Mouse (Mus musculus): ENCODE measurements at regions not wholly inside any gene's neighbourhood (a gene's known extent, or its start where the extent isn't known, plus 50 kb on each side); places are given as distances from the start of the nearest gene placed in this dataset.

DNA sequence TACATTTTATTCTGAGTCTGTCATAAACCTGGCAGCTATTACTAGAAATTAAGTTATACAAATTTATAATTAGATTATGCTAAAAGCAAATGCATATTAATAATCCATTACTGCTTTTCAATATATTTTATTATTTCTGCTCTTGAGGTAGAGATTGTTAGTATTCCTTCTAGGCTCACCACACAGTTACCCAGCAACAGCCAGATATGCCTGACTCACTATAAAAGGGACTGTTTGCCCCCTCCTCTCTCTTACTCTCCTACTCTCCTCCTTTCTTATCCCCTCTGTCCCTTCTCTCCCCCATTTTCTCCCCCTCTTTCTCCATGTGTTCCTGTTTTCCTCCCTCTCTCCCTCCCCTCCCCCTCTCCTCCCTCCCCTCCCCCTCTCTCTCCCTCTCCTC lies 98.7 kb downstream of the 4930505A04Rik start:
- no peak for DNase-seq (ENCODE audit: inconsistent age in 2 of 2, low spot score in 1 of 2)

DNA sequence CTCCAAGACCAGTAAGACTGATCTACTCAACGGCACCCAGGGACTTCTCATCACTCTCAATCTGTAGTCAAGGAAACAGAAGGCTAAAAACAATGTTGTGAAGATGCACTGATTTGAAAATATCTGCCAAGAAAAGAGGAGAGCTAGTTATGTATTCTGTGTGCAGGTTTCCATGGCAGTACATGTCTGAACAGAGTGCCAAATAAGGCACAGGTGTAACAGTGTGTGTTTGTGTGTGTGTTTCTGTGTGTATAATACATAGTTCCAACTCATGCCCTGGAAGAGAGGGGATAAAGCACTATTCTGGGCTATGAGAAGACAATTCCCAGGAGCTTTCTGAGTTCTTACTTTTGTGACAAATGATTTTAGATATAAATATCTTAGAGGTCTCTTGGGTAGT lies 99.7 kb downstream of the 4930505A04Rik start:
- no peak for DNase-seq (ENCODE audit: inconsistent age in 2 of 2, low spot score in 1 of 2)

DNA sequence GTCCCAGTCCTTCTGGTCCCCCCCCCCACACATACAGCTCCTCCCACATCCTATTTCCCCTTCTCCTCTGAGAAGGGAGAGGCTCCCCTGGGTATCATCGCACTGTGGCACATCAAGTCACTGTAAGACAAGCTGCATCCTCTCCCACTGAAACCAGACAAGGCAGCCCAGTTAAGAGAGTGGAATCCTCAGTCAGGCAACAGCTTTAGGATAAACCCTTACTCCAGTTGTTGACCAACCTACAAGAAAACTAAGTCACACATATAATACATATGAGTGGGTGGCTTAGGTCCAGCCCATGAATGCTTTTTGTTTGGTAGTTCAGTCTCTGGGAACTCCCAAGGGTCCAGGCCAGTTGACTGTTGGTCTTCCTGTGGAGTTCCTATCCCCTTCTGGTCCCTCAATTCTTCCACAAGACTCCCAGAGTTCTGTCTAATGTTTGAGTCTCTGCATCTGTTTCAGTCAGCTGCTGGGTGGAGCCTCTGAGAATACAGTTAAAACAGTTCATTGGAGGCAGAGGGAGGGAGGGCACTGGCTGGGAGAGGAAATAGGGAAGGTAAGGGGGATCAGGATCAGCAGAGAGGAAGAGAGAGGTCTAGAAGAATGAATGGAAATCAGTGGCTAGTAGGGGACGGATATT lies 101.7 kb upstream of the Sptbn1 start:
- no peak for DNase-seq (ENCODE audit: inconsistent age in 2 of 2, low spot score in 1 of 2)

DNA sequence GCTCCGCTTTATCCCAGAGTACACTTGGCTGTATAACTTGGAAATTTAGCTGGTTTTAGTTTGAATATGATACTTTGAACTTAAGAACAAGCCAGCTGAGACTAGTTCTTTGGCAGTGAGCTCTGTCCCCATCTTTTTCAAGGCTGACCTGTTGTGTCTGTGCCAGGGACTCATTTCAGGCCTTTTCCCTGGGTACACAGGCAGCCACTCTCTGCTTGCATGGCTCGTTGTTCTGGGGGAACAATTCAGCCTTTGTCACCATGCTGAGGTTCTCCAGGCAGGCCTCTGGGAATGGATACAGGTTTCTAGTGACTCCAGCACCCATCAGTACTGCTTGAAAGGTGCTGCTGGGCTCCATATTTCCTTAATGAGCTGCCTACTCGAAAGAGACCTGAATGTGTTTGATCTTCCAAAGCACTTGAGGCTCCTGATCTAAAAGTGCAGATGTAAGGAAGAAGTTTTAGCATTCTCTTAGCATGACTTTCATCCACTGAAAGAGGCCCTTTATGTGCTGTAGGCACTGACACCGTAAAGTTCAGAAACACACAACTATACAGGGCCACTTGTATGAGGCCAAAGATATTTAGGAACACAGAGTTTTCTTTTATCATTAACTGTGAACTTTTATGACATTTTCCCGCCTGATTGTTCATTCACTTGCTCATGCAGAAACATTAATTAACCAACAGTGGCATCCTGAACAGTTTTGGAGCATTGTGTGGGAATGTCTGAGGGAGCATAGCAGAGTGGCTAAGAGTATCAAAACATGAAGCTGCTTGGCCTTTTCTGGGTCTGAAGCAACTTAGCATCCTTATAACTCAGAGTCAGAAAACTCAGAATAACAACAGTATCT lies 99.6 kb upstream of the Sptbn1 start:
- DNase-seq (ENCODE audit: inconsistent age in 2 of 2, low spot score in 1 of 2) = peak; percentile 56 to 83

DNA sequence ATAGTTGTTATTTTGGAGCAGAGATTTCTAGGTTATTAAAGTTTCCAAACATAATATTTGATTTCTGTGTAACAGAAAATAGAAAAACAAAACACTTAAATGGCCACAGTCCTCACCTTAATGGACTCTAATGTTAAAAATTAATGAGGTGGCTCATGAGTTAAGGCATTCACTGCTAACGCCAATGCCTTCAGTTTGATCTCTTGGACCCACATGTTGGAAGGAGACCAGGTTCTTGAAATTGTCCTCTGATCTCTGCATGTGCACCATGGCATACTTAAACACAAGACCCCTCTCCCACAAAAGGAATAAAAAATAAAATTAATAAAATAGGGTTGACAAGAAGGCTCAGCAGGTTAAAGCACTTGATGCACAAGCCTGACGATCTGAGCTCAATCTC lies 98.5 kb upstream of the Sptbn1 start:
- DNase-seq (ENCODE audit: inconsistent age in 2 of 2, low spot score in 1 of 2) = no peak

DNA sequence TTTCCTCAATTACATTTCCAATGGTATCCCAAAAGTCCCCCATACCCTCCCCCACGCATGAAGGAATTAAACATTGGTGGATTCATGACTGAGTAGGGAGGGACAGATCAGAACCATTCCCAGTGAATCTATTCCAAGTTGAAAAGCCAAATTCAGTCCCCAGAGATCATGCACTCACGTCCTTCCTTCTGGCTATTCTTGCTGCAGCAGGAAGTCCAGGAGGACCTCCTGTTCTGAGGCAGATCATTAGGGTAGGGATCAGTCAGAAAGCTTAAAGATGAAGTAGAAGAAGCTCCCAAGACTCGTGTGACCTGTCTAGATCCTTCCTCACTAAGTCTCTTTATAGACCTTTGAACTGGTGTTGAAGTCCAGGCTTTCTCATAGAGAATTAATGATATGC lies 97.0 kb upstream of the Sptbn1 start:
- DNase-seq (ENCODE audit: inconsistent age in 2 of 2, low spot score in 1 of 2) = no peak

DNA sequence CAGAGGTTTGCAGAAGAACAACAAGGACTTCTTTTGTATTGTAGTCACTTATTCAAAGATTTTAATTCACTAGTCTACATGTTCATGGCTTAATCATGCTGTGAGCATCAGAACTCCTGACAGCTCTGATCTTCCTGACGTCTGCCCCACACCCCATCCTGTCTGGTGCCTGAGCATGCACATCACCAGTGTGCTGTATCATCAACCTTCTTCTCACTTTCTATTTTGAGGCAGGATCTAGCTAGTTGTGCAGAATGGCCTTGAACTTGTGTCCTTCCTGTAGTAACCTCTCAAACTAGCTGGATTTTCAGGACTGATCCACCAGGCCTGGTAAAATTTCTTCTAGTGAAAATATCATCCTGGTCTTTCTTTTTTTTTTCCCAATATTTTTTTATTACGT lies 96.6 kb upstream of the Sptbn1 start:
- peak; percentile 16 to 52 for DNase-seq (ENCODE audit: inconsistent age in 2 of 2, low spot score in 1 of 2)

DNA sequence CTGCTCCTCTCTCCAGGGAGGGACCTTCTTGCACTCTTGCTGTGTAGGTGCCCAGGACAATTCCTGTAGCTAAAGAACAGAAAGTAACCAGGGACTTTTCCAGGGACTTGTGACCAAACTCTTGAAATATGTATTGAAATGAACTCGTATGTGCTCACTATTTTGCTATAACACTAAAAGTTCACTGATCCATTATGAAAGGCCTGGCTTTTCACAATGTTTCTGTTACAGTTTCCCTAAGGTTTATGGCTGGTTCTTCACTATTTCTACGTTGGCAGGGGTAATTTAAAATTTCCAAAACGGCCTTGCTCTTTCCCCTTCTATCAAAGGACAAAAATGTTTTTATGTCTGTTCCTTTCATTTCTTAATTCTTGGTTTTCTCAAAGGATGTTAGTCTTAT lies 90.2 kb upstream of the Sptbn1 start:
- peak in 1 of 2 experiments; percentile 52 for DNase-seq (ENCODE audit: inconsistent age in 2 of 2, low spot score in 1 of 2)

DNA sequence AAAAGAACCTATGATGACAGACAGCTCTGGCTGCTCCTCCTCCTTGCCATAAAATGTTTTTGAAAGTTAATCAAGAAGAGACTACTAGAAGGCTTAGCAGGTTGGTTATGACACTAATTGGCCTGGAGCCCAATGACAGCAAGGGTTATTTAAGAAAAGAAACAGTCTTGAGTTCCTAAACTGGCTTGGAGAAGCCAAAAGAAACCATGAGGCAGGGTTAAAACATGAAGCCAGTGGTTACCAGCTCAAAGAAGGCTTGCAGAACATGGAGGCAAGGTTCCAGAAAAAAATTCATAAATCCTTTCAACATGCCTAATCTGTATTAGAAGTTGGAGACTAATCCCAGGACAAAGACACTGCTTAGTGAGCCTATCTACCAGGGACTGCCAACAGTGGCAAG lies 87.4 kb upstream of the Sptbn1 start:
- DNase-seq (ENCODE audit: inconsistent age in 2 of 2, low spot score in 1 of 2) = peak in 1 of 2 experiments; percentile 58

DNA sequence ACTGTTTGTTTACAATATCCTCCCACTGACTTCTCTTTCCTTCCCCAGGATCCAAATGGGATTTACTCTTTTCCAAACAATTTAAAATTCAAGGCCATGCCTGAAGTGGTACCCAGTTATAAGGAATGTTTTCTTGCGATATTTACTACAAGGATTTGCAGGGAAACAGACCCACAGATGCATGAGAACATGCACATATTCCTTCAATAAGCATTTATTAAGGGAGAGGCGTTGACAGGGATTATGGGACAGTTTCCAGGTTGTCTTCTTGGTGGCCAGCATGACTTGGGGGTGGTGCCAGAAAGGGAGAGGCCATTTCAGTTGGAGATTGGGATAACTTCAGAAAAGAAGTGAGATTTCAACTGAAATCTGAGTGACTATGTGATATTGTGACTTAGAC lies 58.4 kb upstream of the Sptbn1 start:
- no peak for DNase-seq (ENCODE audit: inconsistent age in 2 of 2, low spot score in 1 of 2)

Data from adrenal gland, adult (tissue).